Mouse (Mus musculus) mature B cell (primary cell): ENCODE data around the gene Snx9.

Experiments
- in situ Hi-C: fragments of 300-500 bp; cut with MboI; formaldehyde crosslinking; loops from 2 replicates; pipeline ENCODE4 v1.14.3; 2019

Snx9 gene

DNA sequence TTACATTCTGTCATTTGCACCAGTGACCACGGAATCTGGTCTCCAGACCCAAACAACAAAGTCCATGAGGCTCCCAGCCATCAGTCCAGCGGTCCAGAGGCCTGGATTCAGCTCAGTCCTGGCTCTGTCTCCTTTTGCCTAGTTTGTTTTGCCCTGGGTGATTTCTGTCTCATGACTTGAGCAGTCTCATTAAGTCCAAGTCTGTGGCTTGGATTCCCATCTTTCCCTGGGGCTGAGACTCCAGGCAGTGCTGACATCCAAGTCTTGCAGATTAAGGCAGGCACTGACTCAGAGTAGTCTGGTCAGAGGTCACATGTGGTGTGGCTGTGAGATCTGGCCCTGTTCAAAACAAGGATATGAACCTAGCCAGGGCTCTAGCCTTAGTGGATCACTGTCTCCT is 35.2 kb upstream of the Snx9 start:
- in situ Hi-C loops = loop anchor here (25.0 kb wide), 1 partner anchor 1006 kb away; no protein-coding TSS in a partner anchor

DNA sequence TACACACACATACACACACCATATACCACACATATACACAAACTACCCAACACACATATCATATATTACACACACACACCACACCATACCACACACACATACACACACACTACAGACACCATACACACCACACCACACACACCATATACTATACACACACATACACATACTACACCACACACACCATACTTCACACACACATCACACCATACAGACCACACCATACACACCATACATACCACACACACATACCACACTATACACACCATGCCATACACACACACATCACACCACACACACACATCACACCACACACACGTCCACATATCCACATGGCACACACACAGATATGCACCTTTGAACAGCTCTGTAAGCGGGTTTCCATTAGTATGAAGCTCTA is 34.3 kb upstream of the Snx9 start:
- in situ Hi-C loops = loop anchor here (25.0 kb wide), 1 partner anchor 1005 kb away; no protein-coding TSS in a partner anchor

GRCm38 (mm10) chr17:5807847-5808386 is 33.2 kb upstream of the Snx9 start:
- in situ Hi-C loops = loop anchor here (25.0 kb wide), 1 partner anchor 1004 kb away; no protein-coding TSS in a partner anchor

- in situ Hi-C loops = loop anchor here (25.0 kb wide), 1 partner anchor 998 kb away; no protein-coding TSS in a partner anchor
These were observed 27.1 kb upstream of the Snx9 start for GRCm38 (mm10) chr17:5813863-5814640.

DNA sequence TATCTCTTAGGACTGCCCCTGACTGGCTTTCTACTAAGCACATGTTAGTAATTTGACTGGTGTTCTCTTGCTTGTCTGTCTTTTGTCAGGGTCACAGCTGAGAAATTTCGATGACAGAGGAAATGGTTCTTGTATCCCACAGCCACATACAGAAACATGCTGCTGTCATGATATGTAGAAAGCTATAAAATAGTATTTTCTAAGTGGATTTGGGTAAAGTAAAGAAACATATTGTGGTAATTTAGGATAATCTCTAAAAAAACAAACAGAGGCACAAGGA is 26.5 kb upstream of the Snx9 start:
- in situ Hi-C loops = loop anchor here (25.0 kb wide), 1 partner anchor 998 kb away; no protein-coding TSS in a partner anchor

DNA sequence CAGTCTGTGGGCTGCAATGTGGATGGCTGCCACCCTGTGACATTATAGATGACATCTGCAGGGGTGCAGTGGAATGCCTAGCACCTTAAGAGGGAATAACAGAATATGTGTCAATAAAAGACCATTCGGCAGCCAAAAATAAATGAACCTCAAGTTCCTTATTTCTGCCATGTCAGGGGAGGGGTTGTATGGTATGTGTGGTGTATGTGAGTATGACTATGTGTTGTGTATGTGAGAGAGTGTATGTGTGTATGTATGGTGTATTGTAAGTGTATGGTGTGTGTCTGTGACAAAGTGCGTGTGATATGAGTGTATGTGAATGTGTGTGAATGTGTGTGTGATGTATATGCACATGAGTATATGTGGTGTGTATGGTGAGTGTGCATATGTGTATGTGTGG is 23.3 kb upstream of the Snx9 start:
- in situ Hi-C loops = loop anchor here (25.0 kb wide), 1 partner anchor 994 kb away; no protein-coding TSS in a partner anchor

GRCm38 (mm10) chr17:5819105-5819504 is 22.0 kb upstream of the Snx9 start:
- in situ Hi-C loops = loop anchor here (25.0 kb wide), 1 partner anchor 993 kb away; no protein-coding TSS in a partner anchor

- in situ Hi-C loops = loop anchor here (25.0 kb wide), 1 partner anchor 993 kb away; no protein-coding TSS in a partner anchor
These were observed 21.3 kb upstream of the Snx9 start for GRCm38 (mm10) chr17:5819799-5820201.

GRCm38 (mm10) chr17:5822541-5822940 is 18.6 kb upstream of the Snx9 start:
- in situ Hi-C loops = loop anchor here (25.0 kb wide), 1 partner anchor 990 kb away; no protein-coding TSS in a partner anchor

DNA sequence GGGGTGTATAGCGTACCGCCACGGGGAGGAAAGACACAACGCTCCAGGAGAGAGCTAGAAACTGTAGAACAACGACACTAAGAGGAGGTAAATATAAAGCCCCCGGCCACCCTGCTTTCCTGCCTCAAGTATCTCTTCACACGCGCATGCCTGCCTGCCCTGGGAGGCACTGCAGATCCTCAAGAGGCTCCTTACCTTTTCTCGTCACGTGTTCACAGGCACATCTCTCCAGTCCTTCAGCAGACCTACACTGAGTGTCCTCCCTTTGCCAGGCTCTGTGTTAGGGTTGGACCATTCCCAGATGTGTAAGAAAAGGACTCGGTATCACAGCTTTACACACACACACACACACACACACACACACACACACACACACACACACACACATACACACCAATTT is 18.1 kb upstream of the Snx9 start:
- in situ Hi-C loops = loop anchor here (25.0 kb wide), 1 partner anchor 989 kb away; no protein-coding TSS in a partner anchor

DNA sequence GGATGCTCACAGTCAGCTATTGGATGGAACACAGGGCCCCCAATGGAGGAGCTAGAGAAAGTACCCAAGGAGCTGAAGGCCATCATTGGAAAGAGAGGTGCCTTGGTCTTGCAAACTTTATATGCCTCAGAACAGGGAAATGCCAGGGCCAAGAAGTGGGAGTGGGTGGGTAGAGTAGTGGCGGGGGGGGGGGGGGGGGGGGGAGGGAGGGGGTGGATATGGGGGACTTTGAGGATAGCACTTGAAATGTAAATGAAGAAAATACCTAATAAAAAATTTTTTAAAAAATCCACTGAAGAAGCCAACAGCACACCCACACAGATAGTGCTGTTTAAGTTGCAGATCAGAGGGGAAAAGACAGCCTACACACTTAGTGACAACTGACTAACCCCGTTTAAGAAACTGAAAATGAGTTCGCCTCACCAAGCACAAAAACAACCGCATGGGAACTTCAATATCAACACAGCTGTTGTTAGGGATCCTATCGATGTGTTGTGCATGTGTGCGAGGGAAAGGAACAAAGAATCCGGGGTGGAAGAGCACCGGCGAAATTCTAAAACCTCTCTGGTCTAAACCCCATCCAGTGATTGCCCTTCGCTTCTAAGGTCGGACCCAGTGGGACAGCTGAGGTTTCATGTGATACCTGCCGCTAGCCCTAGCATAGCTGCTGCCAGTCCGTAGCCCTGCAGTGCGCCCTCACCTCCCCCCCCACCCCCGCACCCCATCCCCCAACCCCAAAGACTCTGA is 13.1 kb upstream of the Snx9 start:
- in situ Hi-C loops = no loop called here

- in situ Hi-C loops = no loop called here
These were observed 12.6 kb upstream of the Snx9 start for GRCm38 (mm10) chr17:5828583-5828836.

GRCm38 (mm10) chr17:5828944-5829343 is 12.2 kb upstream of the Snx9 start:
- in situ Hi-C loops = no loop called here

DNA sequence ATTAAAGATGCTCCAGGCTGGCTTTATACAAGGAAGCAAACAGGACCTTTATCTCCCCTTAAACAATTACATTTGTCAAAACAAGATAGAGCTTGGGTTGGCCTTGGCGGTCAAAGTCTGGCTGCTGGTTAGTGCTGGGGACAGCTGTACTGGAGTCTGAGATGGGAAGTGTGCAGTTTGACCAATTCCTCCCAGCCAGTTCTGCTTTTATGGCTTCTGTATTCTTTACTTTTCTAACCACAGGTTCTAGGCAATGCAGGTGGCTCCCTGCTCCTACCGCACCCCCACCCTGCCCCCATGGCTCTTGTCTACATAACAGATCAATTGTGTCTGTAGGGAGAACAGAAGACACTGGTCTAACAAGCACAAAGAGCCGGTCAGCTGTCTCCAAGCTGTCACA is 11.2 kb upstream of the Snx9 start:
- in situ Hi-C loops = no loop called here

- in situ Hi-C loops = no loop called here
These were observed 10.7 kb upstream of the Snx9 start for GRCm38 (mm10) chr17:5830382-5830781.

DNA sequence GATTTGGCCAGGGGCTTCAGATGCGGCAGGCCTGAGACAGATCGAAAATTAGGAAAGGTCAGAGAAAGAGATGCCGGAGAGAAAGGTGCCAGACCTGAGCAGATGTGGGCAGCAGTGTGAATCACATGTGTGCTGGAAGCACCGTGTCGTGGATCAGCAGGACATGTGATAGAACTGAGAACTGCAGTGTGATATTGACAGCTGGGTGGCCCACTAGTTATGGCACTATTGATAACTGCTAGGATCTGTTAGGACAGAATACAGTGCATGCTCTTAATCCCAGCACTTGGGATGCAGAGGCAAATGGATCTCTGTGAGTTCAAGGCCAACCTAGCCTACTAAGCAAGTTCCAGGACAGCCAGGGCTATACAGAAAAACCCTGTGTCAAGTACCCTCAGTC is 10.3 kb upstream of the Snx9 start:
- in situ Hi-C loops = no loop called here

- in situ Hi-C loops = no loop called here
These were observed 9.8 kb upstream of the Snx9 start for GRCm38 (mm10) chr17:5831257-5831806.

DNA sequence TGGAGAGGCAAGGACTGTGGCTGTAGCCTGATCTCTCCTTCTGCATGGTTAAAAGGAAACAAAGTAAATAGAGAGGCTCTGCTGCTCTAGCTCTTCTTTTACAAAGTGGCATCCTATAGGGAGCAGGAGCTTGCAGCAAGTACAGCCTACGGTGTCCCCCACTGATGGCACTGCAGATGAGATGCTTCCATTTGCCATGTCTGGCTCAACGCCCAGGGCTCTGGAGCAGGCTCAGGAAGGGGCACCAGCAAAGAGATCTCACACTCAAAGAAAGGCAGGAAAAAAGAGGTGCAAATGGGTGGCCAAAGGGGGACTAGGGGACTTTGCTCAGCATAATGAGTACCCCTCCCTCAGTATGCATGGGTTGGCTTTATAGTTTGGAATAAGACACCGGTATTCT is 7.0 kb upstream of the Snx9 start:
- in situ Hi-C loops = no loop called here

DNA sequence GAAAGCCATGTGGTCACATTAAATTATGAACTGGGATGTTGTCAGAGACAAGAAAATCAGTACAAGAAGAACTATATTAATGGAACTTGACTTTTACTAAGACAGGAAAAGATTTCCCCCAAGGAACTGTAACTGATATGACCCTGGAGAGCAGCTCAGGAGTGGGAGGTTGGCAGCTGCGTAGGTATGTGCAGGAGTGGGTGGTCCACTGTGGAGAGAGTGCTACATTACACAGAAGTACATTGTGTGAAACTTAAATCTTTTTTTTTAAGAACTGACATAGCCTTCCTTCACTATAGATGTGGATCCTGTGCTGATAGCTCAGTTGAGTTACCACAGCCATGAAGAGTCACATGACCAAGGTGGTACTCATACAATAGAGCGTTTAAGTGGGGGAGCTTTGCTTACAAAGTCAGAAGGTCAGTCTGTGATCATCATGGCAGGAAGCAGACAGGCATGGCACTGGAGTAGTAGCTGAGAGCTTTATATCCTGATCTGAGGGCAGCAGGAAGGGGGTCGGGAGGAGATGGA is 6.3 kb upstream of the Snx9 start:
- in situ Hi-C loops = no loop called here

DNA sequence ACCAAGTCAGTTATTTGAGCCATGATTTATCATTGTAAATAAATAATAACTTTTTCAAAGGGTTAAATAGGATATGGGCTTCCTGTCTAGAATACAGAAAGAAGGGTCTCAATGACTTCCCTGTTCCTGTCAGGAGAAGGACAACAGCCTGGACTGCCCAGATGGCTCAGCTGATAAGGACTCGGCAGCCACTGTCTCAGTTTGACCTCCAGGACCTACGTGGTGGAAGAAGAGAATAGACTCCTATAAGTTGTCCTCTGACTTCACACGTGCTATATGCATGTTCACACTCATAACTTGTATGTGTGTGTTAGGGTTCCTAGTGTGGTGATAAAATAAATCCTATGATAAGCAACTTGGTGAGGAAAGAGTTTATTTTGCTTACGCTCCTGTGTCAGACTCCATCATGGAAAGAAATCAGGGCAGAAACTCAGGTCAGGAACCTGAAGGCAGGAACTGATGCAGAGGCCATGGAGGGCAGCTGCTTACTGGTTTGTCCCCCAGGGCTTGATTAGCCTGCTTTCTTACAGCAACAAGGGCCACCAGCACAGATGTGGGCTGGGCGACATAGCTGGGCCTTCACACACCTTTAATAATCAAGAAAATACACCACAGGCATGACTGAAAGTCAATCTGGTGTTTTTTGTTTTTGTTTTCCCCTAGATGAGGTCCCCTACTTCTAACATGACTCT is 1.4 kb upstream of the Snx9 start:
- in situ Hi-C loops = loop anchor here (5.0 kb wide), 1 partner anchor 42 kb away; no protein-coding TSS in a partner anchor

GRCm38 (mm10) chr17:5840550-5841127 is 490 bp upstream of the Snx9 start:
- in situ Hi-C loops = loop anchor here (5.0 kb wide), 1 partner anchor 43 kb away; no protein-coding TSS in a partner anchor
